Mouse (Mus musculus) cerebellum, adult 9-11 months (tissue): ENCODE measurements around the gene Pxt1.

ENCODE experiments used
- DNase-seq: peaks from one replicate; pipeline ENCODE4 v3.0.0; 2022

The Pxt1 gene

DNA sequence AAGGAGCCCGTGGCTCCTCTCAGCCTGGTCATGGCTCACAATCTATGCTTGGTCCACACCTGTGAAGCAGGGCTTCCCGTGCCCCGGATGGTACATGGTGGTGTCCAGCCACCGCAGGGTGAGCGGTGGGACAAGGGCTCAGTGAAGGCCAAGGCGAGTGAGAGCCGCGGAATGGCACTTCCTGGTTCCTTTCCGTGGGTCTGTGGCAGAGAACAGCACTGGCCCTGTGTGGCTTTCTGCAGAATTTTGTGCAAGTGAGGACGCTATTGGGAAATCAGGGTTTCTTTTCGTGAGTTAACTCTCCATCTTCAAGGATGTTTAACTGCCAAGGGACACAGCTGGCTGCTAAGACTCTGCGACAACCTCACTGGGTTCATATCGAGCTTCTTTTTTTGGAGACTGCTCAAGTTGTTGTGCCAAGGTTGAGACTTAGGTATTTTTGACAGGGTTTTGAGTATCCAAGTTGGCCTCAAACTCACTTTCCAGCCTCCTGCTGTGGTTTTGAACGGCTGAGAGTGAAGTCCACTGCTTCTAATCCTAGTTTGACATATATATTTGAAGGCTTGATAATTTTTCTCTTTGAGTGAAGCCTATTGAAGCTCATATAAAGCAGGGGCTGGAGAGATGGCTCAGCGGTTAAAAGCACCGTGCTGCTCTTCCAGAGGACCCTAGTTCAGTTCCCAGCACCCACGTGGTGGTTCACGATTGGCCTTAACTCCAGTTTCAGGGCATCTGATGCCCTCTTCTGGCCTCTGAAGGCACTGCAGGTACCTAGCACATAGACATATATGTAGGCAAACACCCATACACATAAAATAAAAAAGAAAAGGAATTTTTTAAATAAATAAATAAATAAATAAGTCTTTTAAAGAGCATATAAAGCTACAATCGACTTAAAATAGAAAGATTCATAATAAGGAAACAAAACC lies 3.6 kb upstream of the Pxt1 start:
- DNase-seq: no peak

DNA sequence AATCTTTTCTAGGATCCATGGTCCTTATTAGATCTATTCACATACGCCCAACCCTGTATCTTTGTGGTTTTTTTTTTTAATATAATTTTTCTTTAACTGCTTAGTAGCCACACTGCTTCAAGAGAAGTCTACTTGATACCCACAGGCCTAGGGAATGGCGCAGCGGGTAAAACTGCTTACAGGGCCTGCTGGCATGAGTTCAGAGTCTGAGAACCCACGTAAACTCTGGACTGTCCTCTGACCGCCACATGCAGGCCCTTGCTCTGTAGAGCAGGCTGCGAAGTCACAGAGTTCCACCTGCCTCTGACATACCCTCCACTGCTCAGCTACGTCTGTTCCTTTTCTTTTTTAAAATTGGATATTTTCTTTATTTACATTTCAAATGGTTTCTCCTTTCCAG lies 841 bp upstream of the Pxt1 start:
- no peak for DNase-seq

DNA sequence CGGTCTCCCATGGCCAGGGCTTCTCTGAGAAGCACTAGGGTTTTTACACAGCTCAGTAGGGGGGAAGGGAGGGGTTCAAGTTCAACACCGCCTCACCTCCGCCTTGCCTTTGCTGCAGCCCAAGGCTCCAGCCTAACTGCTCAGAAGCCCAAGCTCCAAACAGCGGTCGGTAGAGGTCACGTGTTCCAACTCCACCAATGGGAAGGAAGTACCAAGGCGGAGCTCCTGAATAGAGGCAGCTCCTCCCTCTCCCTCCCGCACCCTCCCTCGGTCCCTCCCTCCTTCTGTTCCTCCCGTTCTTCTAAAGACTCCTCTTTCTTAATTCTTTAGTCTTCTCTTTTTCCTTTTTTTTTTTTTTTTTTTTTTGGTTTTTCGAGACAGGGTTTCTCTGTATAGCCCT lies 1.5 kb downstream of the Pxt1 start:
- no peak for DNase-seq

DNA sequence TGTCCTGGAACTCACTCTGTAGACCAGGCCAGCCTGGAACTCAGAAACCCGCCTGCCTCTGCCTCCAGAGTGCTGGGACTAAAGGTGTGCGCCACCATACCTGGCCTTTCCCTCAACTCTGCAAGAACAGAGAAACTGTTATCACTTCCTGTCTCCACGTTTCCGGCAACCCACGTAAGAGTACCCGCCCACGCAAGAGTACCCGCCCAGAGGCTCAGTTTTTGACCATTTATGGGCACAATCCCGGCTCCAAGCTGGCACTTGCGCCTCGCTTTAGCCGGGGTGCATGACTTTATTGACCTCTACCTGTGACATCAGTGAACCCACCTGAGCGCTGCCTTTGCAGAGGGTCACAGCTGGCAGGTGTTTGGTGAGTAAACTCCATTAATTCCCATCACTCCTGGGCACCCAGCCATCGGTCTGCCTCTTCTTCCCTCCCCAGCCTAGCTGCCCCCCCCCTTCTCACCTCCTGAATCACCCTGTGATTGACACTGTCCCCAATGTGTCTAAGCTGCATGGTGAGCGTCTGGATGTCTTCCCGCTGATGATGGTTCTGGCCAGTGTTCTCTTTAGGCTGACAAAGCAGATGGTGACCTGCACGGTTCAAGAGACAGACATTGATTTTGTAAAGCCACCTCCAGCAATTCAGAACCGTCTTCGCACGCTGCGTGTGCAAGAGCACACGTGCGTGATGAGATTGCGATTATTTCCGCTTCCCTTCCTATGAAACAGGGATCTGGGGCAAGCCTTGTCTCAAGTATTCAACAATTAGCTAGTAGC lies 2.7 kb downstream of the Pxt1 start:
- DNase-seq: peak; percentile 36

DNA sequence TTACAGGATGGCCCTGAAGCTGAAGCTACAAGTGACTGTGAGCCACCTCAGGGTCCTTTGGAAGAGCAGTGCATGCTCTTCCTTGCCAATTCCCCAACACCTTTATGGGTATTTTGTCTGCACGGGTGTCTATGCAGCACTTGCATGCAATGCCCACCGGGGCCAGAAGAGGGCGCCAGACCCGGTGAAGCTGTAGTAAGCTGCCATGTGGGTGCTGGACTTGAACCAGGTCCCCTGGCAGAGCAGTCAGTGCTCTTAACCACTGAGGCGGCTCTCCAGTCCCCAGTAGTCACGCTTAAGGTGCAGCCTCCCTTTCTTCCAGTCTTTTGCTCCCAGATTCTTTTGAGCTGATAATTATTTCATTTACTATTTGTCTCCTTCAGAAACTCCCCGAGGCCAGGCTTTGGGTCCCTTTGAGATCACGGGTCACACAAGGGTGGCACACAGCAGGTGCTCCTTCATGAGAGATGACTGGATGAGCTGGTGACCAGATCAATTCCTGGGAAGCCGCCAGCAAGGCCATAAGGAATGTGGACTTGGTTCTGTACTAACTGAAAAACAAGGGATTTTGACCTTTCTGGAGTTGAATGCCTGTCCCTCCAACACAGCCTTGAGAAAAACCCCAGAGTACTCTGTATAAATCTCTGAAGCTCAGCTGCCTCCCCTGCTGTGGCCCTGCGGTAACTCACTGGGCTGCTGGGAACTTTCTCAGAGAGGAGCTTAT lies 6.9 kb downstream of the Pxt1 start:
- DNase-seq: no peak

DNA sequence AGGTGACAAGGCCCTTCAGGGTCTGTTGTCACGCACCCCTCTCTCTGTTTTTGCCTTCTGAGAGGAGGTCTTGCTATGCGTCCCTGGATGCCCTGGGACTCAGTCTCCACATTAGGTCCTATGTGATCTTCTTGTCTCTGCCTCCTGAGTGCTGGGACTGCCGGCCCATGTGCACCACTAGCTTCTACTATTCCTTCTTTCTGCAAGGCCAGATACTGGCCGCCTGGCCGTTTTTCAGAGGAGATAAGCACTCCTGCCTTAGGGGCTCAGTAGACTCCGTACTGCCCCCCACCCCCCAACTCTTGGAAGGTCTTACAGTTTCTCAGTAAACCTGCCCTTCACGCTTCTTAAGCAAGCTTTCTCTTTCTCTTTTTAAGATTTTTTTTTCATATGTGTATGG lies 7.5 kb downstream of the Pxt1 start:
- DNase-seq: no peak

DNA sequence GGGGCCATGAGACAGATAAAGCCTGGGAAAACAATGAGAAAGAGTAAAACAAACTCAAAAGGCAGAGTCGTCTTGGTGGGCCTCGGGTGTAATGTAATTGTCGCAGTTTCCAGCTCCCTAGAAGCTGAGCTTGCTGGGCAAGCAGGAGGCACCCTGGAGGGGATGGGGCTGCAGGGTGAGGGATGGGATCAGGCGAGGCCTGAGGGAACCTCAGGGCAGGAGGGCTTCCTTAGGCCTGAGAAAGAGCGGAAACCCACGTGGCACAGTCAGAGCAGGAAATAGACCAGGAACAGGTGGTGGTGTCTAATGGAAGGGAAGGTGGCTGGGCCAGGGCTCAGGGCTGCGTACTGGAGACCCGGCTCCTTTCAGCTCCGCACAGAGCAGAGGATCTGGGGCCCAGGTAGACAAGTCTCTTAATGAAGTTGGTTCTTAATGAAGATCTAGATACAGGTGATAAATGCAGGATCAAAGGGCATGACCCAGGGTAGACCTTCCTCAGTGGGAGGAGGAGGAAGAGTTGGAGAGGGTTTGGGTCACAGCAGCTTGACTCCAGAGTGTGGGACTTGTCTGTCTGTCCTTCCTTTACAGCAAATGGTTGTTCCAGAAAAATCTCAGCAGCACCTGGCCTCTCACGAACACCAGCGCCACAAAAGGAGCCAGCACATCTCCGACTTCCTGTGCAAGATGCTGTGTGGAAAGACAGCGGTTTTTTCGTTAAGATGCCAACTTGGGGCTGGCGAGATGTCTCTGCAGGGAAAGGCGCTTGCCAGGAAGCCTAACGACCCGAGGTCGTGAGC lies 9.3 kb downstream of the Pxt1 start:
- DNase-seq: no peak

DNA sequence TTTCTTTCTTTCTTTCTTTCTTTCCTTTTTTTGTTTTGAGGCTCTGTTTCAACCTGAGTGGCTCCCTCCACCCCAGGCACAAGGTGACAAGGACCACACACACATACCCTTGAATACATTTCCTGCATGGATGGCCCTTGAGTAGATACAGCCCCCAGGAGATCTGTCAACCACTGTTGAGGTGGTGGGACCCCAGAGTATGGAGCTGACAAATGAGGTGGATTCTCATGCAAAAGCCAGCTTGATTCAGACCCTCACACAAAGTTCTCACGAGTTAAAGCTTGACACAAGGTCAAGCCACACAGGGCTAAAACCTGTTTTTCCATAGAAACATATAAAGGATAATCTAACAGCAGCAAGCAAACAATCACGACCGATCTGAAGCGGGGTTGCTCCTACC lies 11.4 kb downstream of the Pxt1 start:
- DNase-seq: no peak

DNA sequence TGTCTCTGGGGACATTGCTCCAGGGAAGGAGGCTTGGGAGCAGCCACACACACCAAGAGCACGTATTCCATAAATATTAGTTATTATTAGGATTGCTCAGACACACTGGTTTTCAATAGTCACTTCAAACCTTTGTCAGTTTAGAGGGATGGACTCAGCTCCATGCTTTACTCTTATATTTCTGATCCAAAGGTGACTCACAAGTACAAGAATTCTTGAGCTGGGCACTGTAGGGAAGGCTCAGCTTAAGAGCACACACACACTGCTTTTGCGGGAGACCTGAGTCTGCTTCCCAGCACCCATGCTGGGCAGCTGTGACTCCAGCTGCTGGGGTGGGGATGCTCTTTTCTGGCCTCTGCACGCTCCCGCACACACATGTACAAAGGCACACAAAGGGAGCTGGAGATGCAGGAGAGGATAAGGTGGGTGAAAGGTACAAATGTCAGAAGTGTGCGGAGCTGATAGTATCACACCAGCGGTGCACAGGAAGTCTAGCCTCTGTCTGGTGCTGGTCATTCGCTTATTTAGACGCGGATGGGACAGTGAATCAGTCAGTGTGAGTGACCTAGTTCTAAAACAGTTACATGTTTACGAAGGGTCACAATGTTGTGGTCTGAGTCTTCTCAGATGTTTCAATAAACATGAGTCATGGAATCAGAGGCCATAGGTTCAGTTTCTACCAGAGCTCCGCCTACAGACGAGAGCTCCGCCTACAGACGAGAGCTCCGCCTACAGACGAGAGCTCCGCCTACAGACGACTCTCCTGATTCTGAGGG lies 12.0 kb downstream of the Pxt1 start:
- no peak for DNase-seq

DNA sequence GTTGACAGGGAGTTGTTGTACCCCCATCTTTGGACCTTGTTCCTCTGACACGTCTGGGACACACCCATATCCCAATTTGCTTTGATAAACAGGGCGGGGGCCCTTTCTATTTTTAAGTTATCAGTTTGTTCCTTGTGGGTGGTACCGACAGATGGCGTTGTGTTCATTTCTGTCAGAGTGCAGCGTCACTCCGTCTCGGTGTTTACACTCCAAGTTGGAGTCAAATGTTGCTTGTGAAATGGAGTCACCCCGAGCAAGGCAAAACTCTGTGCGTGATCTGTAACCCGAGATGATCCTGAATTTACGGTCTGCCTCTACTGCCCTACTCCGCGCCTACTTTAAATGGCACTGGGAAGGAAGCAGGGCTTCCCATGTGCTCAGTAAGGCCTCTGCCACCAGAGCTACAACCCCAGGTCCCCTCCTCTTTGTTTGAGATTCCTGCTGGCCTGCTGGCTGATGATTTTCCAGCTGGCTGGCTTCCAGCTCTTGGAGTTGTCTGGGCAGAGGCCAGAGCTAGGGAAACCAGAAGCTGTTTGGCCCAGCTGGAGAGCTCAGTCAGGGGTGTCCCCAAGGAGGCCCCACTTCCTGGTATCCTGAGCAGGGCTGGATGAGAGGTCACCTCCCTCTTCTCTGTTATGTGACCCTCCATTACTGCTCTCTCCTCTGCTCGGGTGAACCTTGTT lies 13.1 kb downstream of the Pxt1 start:
- no peak for DNase-seq

DNA sequence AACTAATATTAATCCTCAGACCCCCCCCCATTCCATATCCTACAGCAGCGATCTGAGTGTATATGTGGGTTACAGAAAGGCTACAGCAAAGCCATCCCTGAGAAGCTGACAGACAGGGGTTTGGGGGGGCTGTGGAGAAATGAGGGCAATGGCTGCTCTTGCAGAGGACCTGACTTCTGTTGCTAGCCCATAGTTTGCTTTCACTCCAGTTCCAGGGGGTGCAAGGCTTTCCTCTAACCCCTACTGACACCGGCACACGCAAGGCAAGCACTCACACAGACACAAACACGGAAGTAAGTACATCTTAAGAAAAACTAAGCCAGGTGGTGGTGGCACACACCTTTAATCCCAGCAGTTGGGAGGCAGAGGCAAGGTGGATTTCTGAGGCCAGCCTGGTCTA lies 14.3 kb downstream of the Pxt1 start:
- no peak for DNase-seq

DNA sequence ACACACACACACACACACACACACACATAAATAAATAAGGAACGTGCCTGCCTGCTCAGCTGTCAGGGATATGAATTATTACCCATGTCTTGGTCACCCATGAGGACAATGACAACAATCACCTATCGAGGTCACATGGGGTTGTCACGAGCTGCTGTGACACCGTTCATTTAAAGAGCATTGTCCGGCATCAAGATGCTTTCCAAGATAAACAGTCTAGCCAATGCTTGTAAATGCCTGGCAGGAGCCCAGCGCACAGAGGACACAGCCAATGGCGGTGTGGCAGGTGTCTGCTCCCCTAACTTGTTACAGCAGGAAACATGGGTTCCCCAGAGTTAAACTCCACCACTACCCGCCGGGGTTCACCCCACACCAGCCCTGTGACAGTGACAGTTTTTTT lies 15.6 kb downstream of the Pxt1 start:
- DNase-seq: no peak

DNA sequence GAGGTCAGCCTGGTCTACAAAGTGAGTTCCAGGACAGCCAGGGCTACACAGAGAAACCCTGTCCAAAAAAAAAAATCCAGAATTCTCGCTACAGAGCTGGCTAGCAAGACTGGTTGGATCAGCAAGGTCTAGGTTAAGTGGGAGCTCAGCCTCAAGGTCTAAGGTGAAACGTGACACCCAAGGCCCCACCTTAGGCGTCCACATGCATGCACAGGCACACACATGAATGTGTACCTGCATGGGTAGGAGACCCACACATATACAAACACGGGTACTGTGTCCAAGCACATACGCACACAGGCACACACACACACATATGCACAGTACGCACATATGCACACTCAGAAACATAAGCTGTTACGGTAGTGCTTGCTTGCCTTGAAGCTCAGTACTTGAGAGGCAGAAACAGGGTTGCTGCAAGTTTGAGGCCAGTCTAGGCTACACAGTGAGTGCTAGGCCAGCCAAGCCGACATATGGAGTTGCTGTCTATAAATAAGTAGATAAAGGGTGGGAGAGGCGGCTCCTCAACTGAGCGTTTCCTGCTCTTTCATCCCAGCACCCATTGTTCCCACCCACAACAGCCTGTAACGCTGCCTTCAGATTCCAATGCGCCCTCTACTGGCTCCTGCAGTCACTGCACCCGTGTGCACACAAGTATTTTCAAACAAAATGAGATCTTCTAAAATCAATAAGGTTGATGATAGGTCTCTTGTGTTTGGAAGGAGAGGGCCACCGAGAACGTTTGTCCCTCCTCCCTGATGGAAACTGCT lies 16.6 kb downstream of the Pxt1 start:
- no peak for DNase-seq

DNA sequence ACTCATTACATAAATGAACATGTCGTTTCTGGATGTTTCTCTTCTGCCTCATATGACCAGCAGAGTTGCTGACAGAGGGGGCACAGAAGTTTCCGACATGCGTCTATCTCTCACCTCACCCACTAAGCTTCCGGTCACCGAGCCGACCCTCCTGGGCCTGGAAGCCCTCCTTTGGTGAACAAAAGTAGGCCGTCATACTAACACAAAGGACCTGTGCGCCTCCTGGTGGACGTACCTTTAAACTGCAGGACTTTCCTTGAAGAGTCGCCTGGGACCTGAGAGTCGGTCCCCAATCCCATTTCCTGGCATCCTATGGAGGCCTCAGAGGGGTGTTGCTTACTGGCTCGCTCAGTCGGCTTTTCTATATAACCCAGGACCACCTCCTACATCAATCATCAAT lies 17.3 kb downstream of the Pxt1 start:
- peak; percentile 76 for DNase-seq

DNA sequence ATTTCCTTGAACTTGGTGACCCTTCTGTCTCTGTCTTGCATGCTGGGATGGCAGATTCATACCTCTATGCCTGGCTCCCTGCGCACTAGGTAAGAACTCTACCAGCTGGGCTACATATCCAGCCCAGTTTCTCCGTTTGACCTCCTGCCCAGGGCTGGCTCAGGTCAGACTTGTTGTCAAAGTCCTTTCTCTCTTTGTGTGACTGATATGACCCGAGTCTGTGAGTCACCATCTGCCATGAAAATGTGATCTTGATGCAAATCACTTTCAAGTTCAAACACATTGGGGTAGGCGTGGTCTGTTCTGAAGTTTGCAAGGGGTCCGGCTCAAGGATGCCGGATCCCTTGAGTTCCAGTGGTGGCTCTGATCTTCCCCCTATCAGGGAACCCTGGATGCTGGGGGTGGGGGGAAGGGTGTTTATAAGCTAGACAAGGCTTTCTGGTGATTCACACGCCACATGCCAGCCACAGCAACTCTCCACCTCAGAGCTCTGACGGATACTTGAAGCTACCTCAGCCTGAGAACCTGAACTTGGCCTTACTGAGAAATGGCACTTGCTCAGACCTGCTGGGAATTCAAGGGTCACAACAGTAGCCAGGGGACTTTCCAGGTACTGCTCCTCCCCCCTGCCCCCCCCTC lies 18.6 kb downstream of the Pxt1 start:
- DNase-seq: no peak

DNA sequence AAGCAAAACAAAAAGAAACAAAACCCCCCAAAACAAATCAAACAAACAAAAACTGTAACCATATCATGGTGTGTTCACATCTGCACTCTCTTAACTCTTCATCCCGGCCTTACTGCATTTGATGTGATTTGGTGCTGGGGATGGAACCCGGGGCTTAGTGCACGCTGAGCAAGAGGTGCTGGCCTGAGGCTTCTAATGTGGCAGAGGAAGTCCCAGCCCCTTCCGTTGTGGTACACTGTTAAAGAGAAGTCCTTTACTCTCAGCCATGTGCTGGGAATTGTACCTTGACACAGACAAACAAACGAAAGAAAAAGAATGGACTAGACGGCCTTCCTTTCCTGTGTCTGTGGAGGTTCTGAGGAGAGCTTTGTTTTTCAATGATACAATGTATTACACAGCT lies 21.5 kb downstream of the Pxt1 start:
- no peak for DNase-seq

DNA sequence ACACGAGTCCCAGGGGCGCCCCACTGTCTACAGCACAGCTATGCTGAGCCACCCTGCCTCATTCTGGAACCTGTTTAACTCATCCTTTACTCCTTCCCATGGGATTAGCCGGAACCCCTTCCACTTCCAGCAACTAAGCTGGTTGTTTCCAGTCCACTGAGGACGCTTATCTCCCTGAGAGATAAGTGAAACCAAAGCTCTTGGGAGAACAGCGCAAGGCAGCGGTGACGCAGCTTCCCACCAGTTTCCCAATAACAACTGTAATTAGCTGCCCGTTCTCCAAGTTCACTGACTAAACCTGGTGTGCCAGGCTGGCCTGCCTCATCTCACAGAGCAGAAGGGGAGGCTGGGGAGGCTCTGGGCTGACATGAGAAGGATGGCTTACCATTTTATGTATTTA lies 22.6 kb downstream of the Pxt1 start:
- no peak for DNase-seq

DNA sequence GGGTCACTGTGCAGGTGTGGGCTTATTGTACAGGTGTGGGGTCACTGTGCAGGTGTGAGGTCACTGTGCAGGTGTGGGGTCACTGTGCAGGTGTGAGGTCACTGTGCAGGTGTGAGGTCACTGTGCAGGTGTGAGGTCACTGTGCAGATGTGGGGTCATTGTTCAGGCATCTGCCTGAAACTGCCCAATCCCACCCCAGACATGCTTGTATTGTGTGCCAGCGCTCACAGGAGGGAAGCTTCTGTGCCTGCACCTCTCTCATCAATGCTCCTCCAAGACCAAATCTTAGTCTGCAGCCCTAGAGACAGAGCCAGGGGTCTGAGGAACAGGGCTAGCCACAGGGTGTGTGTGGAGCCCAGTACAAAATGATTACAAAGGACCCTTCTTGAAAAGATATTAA lies 27.1 kb downstream of the Pxt1 start:
- DNase-seq: no peak

DNA sequence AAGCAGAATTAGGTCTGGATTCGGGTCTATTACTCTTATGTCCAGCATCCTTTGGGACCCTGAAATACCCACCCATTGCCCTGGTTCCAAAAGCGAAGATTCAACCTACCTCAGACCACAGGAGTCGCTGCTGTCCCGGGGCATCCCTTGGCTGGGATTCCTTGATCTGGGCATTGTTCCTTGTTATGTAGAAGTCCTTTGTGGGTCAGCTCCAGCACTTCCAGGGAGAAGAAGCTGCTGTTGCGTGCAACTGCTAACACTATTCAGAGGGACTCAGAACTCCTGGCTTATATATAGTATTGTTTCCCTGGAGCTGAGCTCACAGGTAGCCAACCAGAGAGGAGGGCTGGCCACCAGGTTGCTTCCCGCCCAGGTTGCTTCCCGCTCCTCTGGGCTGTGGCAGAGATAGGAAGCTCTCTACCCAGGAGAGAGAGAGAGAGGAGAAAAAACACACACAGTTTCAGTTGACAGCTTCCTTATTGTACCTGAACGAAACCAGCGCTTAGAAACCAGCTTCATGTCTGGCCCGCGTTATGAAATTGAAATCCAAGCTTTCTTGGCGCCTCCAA lies 28.5 kb downstream of the Pxt1 start, which contains the start of gene 4930539E08Rik:
TSS of gene 4930539E08Rik (minus strand) at position 265 of the 569 bp plus-strand sequence.
- no peak for DNase-seq

DNA sequence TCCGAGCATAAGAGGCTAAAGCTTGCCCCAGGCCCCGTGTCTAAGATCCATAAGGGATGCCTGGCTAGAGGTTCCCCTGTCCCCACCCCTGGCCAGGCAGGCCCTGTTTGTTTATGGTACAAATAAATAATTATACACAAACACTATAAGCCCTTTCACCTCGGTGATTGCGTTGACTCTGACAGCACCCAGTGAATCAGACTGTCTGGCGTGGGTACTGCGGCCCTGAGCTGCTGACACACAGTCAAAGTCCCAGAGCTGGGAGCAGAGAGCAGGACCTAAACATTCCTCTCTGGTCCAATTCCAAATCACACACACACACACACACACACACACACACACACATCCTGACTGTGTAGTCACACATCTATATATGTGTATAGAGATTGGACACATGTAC lies 29.7 kb downstream of the Pxt1 start:
- DNase-seq: no peak
